Mouse (Mus musculus) lung, adult 2 months (tissue): ENCODE measurements around the gene Myh4.

Experiments
- CTCF ChIP-seq: fragments of 200-500 bp; IDR thresholded peaks from 2 replicates; pipeline ENCODE4 v1.5.1; 2011; ENCODE audit warnings: mild to moderate bottlenecking, low read length, control low read depth; ENCODE audit not compliant: insufficient read depth
- POLR2A ChIP-seq: fragments of 200-500 bp; IDR thresholded peaks from 2 replicates; pipeline ENCODE4 v1.6.1; 2011; ENCODE audit warnings: low read depth, mild to moderate bottlenecking, control low read depth, low read length, borderline replicate concordance; ENCODE audit errors: extremely low read depth

DNA sequence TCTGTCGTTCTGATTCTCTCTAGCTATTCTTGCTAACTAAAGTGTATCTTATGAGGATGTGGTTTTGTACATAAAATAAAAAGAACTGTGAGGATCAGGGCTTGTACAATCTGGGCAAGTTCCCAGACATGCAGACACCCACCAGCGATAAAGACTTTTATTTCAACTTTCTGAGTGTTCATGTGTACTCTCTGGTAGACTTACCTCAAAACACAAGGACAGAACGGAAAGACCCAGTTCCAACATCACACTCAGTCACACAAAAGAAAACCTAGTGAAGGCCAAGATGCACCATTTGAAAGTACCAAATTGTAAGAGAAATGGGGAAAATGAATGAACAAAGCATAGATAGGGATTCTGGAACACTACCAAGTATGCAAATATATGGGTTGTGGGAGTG lies 9.1 kb upstream of the Myh4 start:
- TF ChIP-seq POLR2A = no peak
- no peak for TF ChIP-seq CTCF
